Mouse (Mus musculus): ENCODE results near the gene Psmb3.
"Not testable (repeated sequence)": the region's sequence is repeated elsewhere in the genome, so short reads cannot be mapped to it uniquely, and the experiment has no call there.

The Psmb3 gene

GRCm38 (mm10) chr11:97717369-97718280 lies 14.4 kb downstream of the Psmb3 start:
- DNase-seq (ENCODE audit: low spot score in 2 of 2): no peak

GRCm38 (mm10) chr11:97718281-97718860 lies 15.2 kb downstream of the Psmb3 start:
- DNase-seq (ENCODE audit: low spot score in 2 of 2): peak in 1 of 2 experiments; percentile 54

GRCm38 (mm10) chr11:97719041-97719440 lies 15.8 kb downstream of the Psmb3 start:
- DNase-seq (ENCODE audit: low spot score in 2 of 2): no peak

GRCm38 (mm10) chr11:97721338-97721737 lies 18.1 kb downstream of the Psmb3 start:
- no peak for DNase-seq (ENCODE audit: low spot score in 2 of 2)

- DNase-seq (ENCODE audit: low spot score in 2 of 2): no peak
These were observed 20.5 kb downstream of the Psmb3 start for GRCm38 (mm10) chr11:97723709-97724108.

- no peak for DNase-seq (ENCODE audit: low spot score in 2 of 2)
These were observed 25.1 kb downstream of the Psmb3 start for GRCm38 (mm10) chr11:97728311-97728710.

- no peak for DNase-seq (ENCODE audit: low spot score in 2 of 2)
These were observed 25.5 kb downstream of the Psmb3 start for GRCm38 (mm10) chr11:97728730-97729129.

GRCm38 (mm10) chr11:97733689-97734088 lies 30.5 kb downstream of the Psmb3 start:
- no peak for DNase-seq (ENCODE audit: low spot score in 2 of 2)

GRCm38 (mm10) chr11:97734810-97735209 lies 31.6 kb downstream of the Psmb3 start:
- DNase-seq (ENCODE audit: low spot score in 2 of 2): not testable (repeated sequence)

GRCm38 (mm10) chr11:97736645-97737044 lies 33.4 kb downstream of the Psmb3 start:
- no peak for DNase-seq (ENCODE audit: low spot score in 2 of 2)

GRCm38 (mm10) chr11:97737600-97737999 lies 34.4 kb downstream of the Psmb3 start:
- no peak for DNase-seq (ENCODE audit: low spot score in 2 of 2)

- peak in 1 of 2 experiments; percentile 61 for DNase-seq (ENCODE audit: low spot score in 2 of 2)
These were observed 35.5 kb downstream of the Psmb3 start for GRCm38 (mm10) chr11:97738703-97739102.

- peak in 1 of 2 experiments; percentile 48 for DNase-seq (ENCODE audit: low spot score in 2 of 2)
These were observed 36.0 kb downstream of the Psmb3 start for GRCm38 (mm10) chr11:97739155-97739554.

GRCm38 (mm10) chr11:97740190-97740589 lies 37.0 kb downstream of the Psmb3 start:
- DNase-seq (ENCODE audit: low spot score in 2 of 2): no peak

- DNase-seq (ENCODE audit: low spot score in 2 of 2): no peak
These were observed 39.0 kb downstream of the Psmb3 start for GRCm38 (mm10) chr11:97742157-97742556.

GRCm38 (mm10) chr11:97742591-97742990 lies 39.4 kb downstream of the Psmb3 start:
- DNase-seq (ENCODE audit: low spot score in 2 of 2): no peak

- DNase-seq (ENCODE audit: low spot score in 2 of 2): no peak
These were observed 40.2 kb downstream of the Psmb3 start for GRCm38 (mm10) chr11:97743423-97743822.

GRCm38 (mm10) chr11:97744063-97744717 lies 41.0 kb downstream of the Psmb3 start, which contains the start of gene Pip4k2b:
Gene Pip4k2b, minus strand, starts transcription at chr11:97744704.
- DNase-seq (ENCODE audit: low spot score in 2 of 2): peak in 1 of 2 experiments; percentile 75

- DNase-seq (ENCODE audit: low spot score in 2 of 2): peak; percentile 98 to 99
These were observed 41.6 kb downstream of the Psmb3 start for GRCm38 (mm10) chr11:97744718-97745330.

- no peak for DNase-seq (ENCODE audit: low spot score in 2 of 2)
These were observed 42.1 kb downstream of the Psmb3 start for GRCm38 (mm10) chr11:97745331-97745721.

GRCm38 (mm10) chr11:97747773-97748172 lies 44.6 kb downstream of the Psmb3 start:
- DNase-seq (ENCODE audit: low spot score in 2 of 2): no peak

- no peak for DNase-seq (ENCODE audit: low spot score in 2 of 2)
These were observed 45.3 kb downstream of the Psmb3 start for GRCm38 (mm10) chr11:97748496-97748895.
